In genomic region chr5:52515246-52516021, GRCm38 (mm10) we compare ENCODE assay signal across 9 mouse cellular contexts. TPM values are rescaled to one million over a fixed set of nuclear protein-coding genes. Genes with fewer than 3 reads are reported as not detected.
DNase-seq lines count a peak whose midpoint lies in the region; ATAC-seq and TF ChIP-seq lines count a peak whose summit lies in the region.
"Had no signal": no experiment of that assay in that cellular context is flagged by ENCODE, and none has a peak within 500 bp of the region (broad histone marks: within the 10 kb centered on the region; RNA-seq: fewer than 3 reads in every experiment).

No protein-coding gene starts in this region.

- H3K27me3 ChIP-seq in forebrain, embryonic 13.5 days = no peaks in the 10 kb centered on the region
- H3K27me3 ChIP-seq in liver, postnatal 0 days (ENCODE audit: insufficient read depth, low read length) = 0 out of 2 replicates have a peak, but pooled peaks cover 5% of the 10 kb centered on the region

- ATAC-seq in forebrain, embryonic 13.5 days = peak; percentile 76
- no peak for ATAC-seq in liver, postnatal 0 days

- DNase-seq in ES-CJ7 (ENCODE audit: low read depth, low spot score) = peak; percentile 57
- peak; percentile 29 for DNase-seq in c-Kit-positive CD71-positive TER-119-negative erythroid progenitor cells, embryonic 14.5 days (ENCODE audit: low read depth)
- DNase-seq in heart, postnatal 10 days = peak; percentile 63 to 82
- peak; percentile 31 for DNase-seq in large intestine, adult 2 months (ENCODE audit: low read depth, low spot score)
- peak; percentile 67 for DNase-seq in liver, postnatal 0 days
- peak; percentile 53 for DNase-seq in thymus, postnatal 25 days

- 18% methylated on average over 22 of the region's 22 CpGs for WGBS in forebrain, embryonic 13.5 days
- 28% methylated on average over 22 of the region's 22 CpGs for WGBS in large intestine, adult 2 months
- 28% methylated on average over 22 of the region's 22 CpGs for WGBS in liver, postnatal 0 days (ENCODE audit: insufficient replicate concordance)
- WGBS in olfactory bulb, adult 2 months = 7% methylated on average over 22 of the region's 22 CpGs

- no peak for TF ChIP-seq POLR2A in olfactory bulb, adult 2 months (IDR thresholded peaks at IDR 0.05; ENCODE audit: insufficient read depth, low read depth, low read length)

- no peak for TF ChIP-seq EP300 in liver, postnatal 0 days (IDR thresholded peaks at IDR 0.05; ENCODE audit: low read depth)

- H3K36me3 ChIP-seq in forebrain, embryonic 13.5 days (ENCODE audit: poor library complexity, severe bottlenecking) = no peaks in the 10 kb centered on the region
- H3K36me3 ChIP-seq in liver, postnatal 0 days (replicated peaks; ENCODE audit: insufficient read depth, low read length) = no peaks in the 10 kb centered on the region

- no peaks in the 10 kb centered on the region for H3K9me3 ChIP-seq in forebrain, embryonic 13.5 days (replicated peaks)
- no peaks in the 10 kb centered on the region for H3K9me3 ChIP-seq in liver, postnatal 0 days (ENCODE audit: low read length)

- peak overlapping the region; percentile 73 for H3K4me2 ChIP-seq in forebrain, embryonic 13.5 days
- peak overlapping the region; percentile 47 for H3K4me2 ChIP-seq in liver, postnatal 0 days (ENCODE audit: low read depth, low read length)

- peak overlapping the region; percentile 65 for H3K9ac ChIP-seq in forebrain, embryonic 13.5 days
- no peak overlapping the region for H3K9ac ChIP-seq in liver, postnatal 0 days (replicated peaks)

- intact Hi-C loops in heart, postnatal 10 days (cut with DNase I) = loop anchor here (2.0 to 5.0 kb wide), 2 partner anchors 305 to 393 kb away; no protein-coding TSS in a partner anchor

- TF ChIP-seq CTCF in liver, postnatal 0 days (IDR thresholded peaks at IDR 0.05; ENCODE audit: low read depth) = peak; percentile 77
- TF ChIP-seq CTCF in olfactory bulb, adult 2 months (IDR thresholded peaks at IDR 0.05; ENCODE audit: insufficient read depth, low read depth, low read length) = peak; percentile 65

- H3K4me3 ChIP-seq in forebrain, embryonic 13.5 days = peak overlapping the region; percentile 41
- no peak overlapping the region for H3K4me3 ChIP-seq in liver, postnatal 0 days (ENCODE audit: low read depth, low read length)
- peak overlapping the region; percentile 21; the same call in 1 of the 2 replicates for H3K4me3 ChIP-seq in olfactory bulb, adult 2 months (ENCODE audit: insufficient read depth, low read depth, low read length)

- H3K4me1 ChIP-seq in forebrain, embryonic 13.5 days = no peaks in the 10 kb centered on the region; the same call in 1 of the 2 replicates
- H3K4me1 ChIP-seq in liver, postnatal 0 days (ENCODE audit: insufficient read depth) = 0 out of 2 replicates have a peak, but pooled peaks cover 3% of the 10 kb centered on the region
- peaks cover 11% of the 10 kb centered on the region for H3K4me1 ChIP-seq in olfactory bulb, adult 2 months (ENCODE audit: control insufficient read depth, insufficient read depth, low read length)

- H3K27ac ChIP-seq in forebrain, embryonic 13.5 days = peak overlapping the region; percentile 31; the same call in 1 of the 2 replicates
- no peak overlapping the region for H3K27ac ChIP-seq in liver, postnatal 0 days (ENCODE audit: low read depth)
- peak overlapping the region; percentile 53 for H3K27ac ChIP-seq in olfactory bulb, adult 2 months (ENCODE audit: insufficient read depth, low read depth, low read length)
- H3K27ac ChIP-seq: macrophage had no signal

RNA-seq across cellular contexts. Expression of gene Ccdc149, which starts 44.1 kb away (rescaled TPM):
- polyA plus RNA-seq in forebrain, embryonic 13.5 days (2015; fragmentation: Nextera tagmentation; extraction: Ambion mirVana) = 6.7 and 7.0 TPM in 2 replicates
- total RNA-seq in heart, postnatal 10 days (2021) = 1 to 10 TPM; 6.1 to 7.3 TPM
- polyA plus RNA-seq in large intestine, adult 2 months (2012; rRNA removed) = 2.1 and 2.4 TPM in 2 replicates
- polyA plus RNA-seq in liver, postnatal 0 days (2015; fragmentation: Nextera tagmentation; extraction: Ambion mirVana) = 0.89 and 0.98 TPM in 2 replicates
- polyA plus RNA-seq in olfactory bulb, adult 2 months (2012; ENCODE audit: insufficient read depth, insufficient read length, low replicate concordance, missing spikeins) = not detected in 2 replicates
- polyA plus RNA-seq: macrophage had no signal

RNA-seq across cellular contexts. Expression of gene Lgi2, which starts 50.8 kb away (rescaled TPM):
- polyA plus RNA-seq in forebrain, embryonic 13.5 days (2015; fragmentation: Nextera tagmentation; extraction: Ambion mirVana) = 0.77 and 0.87 TPM in 2 replicates
- total RNA-seq in heart, postnatal 10 days (2021) = 1 to 10 TPM; 1.3 to 1.4 TPM
- 1.4 and 1.6 TPM in 2 replicates for polyA plus RNA-seq in large intestine, adult 2 months (2012; rRNA removed)
- polyA plus RNA-seq in liver, postnatal 0 days (2015; fragmentation: Nextera tagmentation; extraction: Ambion mirVana) = 0.18 and 0.26 TPM in 2 replicates
- polyA plus RNA-seq in olfactory bulb, adult 2 months (2012; ENCODE audit: insufficient read depth, insufficient read length, low replicate concordance, missing spikeins) = not detected in 2 replicates
- polyA plus RNA-seq: macrophage had no signal
